Mouse (Mus musculus) monocyte, adult 2 months (primary cell): Measurements from ENCODE around the gene Vapb.

Experiments
- DNase-seq, 2 experiments: peaks; one replicate each; pipeline ENCODE4 v3.0.0; 2022; ENCODE audit warnings: low spot score in 2 of 2, low read depth in 1 of 2

Vapb gene

DNA sequence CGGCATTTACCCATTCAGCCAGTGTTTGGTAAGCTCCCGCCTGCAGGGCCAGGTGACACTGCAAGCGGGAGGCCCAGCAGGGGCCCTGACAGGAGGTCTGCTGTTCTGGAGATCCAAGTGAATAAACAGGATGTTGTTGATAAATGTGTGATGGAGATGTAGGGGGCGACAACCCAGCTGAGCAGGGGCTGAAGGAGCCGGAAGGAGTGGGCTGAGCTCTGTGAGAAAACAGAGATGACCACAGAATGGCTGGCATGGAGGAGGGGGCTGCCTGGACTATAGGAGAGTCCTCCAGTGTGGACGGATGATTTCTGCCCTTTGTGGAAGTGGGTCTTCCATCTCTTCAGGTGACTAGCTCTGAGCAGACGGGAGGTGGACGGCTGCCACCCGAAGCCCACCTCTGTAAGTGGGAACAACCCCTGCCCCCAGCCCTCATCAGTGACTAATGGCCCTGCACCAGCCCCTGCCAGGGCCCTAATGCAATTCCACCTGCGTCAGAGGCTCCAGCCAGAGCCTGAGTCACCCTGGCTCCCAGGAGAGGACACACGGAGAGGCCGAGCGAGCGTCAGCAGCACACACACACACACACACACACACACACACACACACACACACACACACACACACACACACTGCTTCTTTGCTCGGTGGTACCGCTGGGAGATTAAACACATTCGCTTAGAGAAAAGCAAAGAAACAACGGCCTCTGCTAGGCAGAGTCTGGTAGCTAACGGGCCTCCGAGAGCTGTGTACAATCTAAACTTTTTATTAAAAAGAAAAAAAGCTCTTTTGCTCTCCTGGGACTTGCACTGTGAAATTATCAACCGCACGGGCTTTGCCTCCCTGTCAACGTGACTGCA is 52.9 kb downstream of the Vapb start:
- DNase-seq = no peak

DNA sequence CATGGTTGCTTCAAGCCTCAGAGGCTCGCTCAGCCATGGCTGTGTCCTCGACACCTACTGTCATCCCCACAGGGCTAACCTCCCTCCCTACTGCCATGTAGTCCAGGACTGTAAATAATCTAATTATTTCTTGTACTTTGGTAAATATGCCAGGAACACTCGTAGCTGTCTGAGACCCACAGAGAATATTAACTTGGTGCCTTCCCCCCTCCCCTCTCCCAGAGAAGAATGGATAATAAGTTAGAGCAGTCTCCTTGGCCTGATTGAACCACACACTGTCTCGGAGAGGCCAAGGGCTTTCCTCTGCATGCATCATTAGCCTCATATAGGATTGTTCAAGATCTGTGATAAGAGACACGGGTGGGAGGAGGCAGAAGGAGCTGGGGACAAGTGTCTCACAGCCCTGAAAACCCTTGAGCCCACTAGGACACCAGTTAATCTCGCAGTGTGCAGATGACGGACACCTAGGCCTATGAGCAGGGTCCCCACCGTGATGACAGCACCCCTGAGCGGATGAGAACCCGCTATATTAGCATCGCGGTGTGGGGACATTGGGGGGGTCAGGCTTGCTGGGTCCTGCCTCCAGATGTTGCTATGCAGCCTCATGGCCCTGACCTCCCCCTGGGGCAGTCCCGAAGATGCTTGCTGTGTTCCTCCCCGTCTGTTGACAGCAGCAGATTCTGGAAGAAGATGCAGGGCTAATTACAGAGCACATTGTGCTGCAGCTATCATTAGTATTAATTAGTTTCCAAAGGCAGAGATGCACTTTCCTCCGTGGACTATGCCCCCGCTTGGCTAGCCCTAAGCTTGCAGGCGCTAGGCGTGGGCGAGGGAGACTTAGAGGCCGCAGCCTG is 54.8 kb downstream of the Vapb start:
- no peak for DNase-seq

DNA sequence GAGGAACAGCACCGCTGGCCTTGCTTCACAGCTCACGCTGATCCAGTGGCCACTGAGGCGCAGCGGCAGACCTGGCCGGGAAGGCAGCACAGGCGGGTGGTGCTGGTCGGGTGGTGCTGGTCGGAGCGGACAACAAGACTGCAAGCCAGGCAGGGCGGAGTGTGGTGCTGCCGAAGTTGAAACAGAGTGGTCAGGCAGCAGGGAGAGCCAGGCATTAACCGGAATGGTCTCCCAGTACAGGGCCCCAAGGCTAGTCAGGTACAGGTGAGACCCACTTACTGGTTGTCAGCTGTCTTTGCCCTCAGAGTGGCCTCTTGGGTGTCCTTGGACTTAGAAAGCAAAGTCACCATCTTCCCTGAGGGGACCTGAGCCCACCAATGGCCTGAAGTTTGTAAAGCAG is 56.7 kb downstream of the Vapb start:
- no peak for DNase-seq

DNA sequence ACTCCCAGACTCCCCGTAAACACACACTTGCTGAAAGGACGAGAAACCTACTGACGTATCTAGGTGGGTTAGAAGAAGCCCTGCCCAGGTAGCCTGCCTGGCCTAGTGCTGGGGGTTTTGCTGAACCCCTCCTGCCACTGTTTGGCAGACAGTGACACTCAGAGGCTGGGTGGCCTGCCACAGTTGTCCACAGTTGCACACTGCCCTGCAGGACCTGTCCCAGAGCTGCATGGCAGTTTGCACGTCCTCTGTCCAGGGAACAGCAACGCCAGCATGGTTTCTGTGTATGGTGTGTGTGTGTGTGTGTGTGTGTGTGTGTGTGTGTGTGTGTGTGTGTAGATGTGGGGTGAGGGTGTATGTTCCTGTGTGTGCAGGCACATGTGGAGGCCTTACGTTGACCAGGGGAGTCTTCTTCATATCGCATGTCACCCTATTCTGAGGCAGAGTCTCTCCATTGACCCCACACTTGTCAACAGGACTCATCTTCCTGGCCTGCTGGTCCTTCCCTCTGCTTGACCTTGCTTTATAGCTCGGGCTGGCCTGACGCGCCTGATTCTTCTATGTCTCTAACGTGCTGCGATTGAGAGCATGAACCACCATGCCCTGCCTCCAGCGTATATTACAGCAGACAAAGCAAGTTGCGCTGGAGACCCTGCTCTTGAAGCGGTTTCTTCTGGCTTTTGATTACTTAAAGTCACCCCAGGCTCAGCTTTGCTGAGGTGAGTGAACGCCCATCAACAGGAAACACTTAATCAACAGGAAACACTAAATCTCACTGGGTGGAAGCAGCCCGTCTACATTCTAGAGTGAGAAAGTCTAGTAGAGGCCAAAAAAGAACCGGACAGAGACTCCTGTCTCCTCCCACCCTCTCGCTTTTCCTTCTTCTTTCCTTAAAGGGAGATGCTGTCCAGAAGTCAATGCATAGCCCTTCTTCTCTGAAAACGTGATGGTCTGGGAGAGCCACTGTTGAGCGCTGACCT is 57.5 kb downstream of the Vapb start:
- no peak for DNase-seq

GRCm38 (mm10) chr2:173795801-173796673 is 58.7 kb downstream of the Vapb start:
- no peak for DNase-seq

GRCm38 (mm10) chr2:173796674-173796963 is 59.3 kb downstream of the Vapb start:
- DNase-seq = no peak

DNA sequence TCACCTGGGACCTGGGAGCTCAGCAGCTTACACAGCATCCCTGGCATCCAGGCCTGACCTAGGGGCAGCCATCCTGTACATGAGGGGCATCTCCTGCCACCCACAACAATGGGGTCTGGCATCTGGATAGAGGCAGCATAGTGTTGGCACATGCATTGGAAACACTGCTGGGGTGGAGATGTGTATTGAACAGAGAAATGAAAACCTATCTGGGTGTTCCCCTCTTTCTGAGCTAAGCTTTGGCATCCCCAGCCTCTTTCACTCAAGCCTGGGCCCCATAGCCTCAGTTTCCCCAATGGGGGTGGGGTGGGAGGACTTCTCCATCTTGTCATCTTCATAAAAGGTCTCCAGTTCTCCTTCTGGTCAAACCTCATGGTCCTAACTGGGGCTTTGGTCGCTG is 62.2 kb downstream of the Vapb start:
- no peak for DNase-seq

DNA sequence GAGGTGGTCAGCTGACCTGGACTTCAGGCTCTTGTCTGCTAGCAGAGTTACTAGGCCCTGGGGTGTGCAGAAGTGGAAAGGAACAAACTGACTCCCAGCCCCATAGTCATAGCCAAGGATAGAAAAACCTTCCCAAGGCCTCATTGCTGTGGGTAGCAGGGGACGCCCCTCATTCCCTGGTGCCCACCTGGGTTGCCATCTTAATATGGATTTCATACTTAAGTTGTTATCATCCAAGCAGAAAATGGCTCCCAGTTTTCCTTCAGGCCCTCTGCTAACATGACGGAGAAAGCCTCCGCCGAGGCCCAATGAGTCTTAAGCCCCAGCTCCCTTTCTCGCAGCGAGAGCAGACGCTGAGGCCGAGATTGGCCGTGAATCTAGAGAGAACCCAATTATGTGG is 63.3 kb downstream of the Vapb start:
- DNase-seq = no peak

DNA sequence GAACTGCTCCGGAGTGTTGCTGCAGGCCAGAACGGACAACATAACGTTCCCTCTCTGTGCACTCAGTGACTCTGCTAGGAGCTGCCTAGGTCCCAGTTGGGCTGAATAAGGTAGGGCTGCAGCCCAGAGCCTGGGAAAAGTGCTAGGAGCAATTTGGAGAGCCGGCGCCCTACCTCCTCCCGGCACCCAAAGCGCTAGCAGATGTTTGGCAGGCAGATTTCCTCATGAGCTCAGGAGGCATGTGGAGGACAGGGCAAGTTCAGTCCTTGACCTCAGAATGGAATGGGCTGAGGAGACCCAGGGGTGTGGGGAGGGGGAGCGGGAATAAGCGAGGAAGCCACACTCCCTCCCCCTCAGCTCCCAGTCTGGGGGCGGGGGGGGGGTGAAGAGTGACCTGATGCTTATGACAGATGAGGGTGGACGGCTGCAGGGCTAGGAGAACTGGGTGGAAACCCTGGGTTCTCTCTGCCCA is 64.1 kb downstream of the Vapb start:
- no peak for DNase-seq

DNA sequence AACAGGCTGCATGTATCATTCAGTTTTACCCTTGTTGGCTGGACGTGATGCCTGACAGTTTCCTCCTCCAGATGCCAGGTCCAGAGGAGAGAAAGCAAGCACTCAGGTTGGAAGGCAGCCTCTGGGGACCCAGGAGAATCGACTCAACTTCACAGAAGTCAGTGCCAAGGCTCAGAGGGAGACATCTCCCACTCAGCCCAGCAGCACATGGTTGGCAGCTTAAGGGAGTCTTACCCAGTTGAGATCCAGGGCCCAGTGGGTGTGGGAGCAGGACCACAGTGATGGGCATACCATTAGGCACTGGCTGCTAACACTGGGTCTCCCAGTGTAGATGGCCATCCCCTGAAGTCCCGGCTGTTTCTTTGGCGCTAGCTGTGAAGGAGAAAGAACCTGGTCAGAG is 64.9 kb downstream of the Vapb start:
- no peak for DNase-seq

DNA sequence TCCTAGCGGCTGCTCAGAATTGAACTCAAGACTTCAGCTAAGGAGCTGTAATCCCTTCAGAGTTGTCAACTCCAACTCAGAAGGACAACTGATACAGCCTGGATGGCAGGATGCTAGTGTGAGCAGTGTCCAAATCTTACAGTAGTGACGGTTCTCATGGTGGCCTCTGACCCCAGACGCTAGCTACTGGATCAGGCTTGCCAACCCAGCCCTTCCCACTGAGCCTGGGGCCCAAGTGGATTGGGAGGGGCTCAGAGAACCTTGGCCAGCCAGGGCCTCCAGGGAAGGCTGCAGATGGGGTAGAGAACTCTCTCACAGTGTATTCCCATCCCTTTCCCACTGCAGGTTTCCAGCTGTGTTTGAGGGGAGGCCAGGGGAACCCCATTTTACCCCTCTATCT is 65.6 kb downstream of the Vapb start:
- no peak for DNase-seq

GRCm38 (mm10) chr2:173803827-173804226 is 66.5 kb downstream of the Vapb start:
- no peak for DNase-seq

GRCm38 (mm10) chr2:173806621-173807020 is 69.3 kb downstream of the Vapb start:
- DNase-seq = no peak

DNA sequence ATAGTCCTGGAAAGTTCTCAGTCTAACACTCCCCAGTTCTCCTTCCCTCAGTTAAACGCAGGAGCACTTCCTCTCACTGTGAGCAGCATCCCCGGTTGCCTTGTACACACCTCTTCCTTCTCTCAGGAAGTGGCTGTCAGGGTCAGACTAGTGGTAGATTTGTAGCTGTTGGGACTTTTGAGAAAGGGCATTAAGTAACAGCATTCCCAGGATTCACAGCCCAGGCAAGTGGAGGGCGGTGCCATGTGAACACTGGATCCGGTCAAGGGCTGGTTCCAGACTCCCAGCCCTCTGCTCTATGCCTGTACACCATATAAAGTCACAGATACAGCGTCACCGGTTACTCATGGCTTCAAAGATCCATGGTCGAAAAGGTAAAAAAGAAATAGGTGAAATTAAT is 71.6 kb downstream of the Vapb start:
- no peak for DNase-seq

DNA sequence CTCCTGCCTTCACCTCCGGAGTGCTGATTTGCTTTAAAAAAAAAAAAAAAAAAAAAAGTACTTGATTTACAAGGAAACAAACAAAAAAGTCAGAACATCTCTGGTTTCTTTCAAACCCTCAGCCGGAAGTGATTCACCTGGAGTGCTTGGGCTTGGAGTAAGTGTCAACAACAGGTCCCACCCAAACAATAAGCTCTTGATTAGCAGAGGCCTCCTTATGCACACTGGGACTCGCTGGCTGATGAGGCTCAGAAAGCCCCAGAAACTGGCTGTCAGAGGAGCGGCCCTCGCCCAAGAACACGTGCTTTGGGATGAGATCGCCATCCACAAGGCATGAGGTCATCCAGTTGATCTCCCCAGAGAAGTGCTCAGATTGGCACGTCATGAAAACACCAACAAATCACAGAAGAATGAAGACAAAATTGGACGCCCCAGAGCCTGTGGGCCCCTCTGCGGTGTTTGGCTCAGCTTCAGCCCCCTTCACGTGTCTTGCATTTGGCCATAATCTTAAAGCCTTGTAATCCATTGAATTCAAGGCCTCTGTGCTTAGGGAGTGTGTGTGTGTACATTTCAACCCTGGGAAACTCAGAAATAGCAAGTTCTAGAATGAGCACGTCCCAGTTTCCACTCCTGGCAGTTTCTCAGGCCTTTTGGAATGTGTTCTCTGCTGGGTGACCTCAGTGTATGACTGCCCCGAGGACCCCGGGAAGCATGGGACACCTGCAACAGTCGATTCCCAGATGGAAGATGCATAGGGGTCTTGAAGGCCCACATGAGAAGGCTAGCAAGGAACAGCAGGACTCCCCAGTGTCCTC is 72.9 kb downstream of the Vapb start:
- no peak for DNase-seq

GRCm38 (mm10) chr2:173810851-173811130 is 73.5 kb downstream of the Vapb start:
- DNase-seq = no peak

GRCm38 (mm10) chr2:173811850-173812249 is 74.5 kb downstream of the Vapb start:
- DNase-seq = no peak

DNA sequence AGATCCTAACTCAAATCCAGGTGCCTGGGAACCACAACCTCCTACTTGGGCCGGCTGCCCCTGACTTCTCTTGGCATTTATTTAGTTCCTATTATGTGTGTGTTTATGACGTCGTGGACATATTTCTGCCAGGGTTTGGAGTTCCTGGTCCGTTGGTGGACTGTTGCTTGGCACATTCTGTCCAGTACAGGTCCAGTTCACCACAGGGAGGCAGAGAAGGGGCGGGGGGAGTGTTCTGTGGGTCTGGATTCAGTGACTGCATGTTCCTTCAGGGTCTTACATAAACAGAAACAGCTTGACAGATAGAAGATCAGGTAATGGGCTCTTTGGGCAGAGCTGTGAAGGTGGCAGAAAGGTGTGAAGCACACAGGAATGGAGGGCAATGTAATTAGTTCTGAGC is 75.8 kb downstream of the Vapb start:
- DNase-seq = no peak

- DNase-seq = no peak
Observed at GRCm38 (mm10) chr2:173826287-173826686, 89.0 kb downstream of the Vapb start.

DNA sequence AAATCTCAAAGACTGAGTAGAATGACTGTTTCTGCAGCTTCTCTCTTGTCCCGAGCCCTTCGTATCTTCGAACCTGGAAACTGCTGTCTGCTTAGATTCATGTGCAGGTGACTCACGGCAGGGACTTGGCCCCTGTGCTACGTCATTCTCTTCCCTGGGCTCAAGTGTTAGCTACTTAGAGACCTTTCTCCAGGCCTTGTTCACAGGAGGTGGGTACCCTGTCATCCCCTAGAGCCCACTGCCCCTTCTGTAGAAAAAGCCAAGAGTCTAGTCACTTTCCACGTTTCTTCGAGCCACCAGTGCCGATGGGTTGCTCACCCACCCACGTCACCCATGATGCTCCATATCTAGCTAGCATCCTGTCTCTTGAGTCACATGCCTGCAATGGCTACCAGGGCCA is 89.9 kb downstream of the Vapb start:
- DNase-seq = no peak
